Mouse (Mus musculus): ENCODE measurements at regions not wholly inside any gene's neighbourhood (a gene's known extent, or its start where the extent isn't known, plus 50 kb on each side); places are given as distances from the start of the nearest gene placed in this dataset.

- Histone ChIP-seq H3K27me3 (ENCODE audit: control insufficient read depth, insufficient read depth, low read length) (no peaks in the 10 kb centered on the region), H3K4me3 (replicated peaks; ENCODE audit: insufficient read depth, low read depth, low read length) (no peak overlapping the region), H3K27ac (ENCODE audit: insufficient read depth, low read length) (no peak overlapping the region), H3K4me1 (ENCODE audit: control insufficient read depth, insufficient read depth, low read length) (no peaks in the 10 kb centered on the region)
- TF ChIP-seq POLR2A (IDR thresholded peaks at IDR 0.05; ENCODE audit: borderline replicate concordance, insufficient read depth, low read length): no peak
- TF ChIP-seq CTCF (IDR thresholded peaks at IDR 0.05; ENCODE audit: borderline replicate concordance, insufficient read depth, low read depth, low read length): no peak; the same call in 1 of the 2 replicates
- peak; percentile 31 to 46 for DNase-seq
- 56% methylated on average over 1 of the region's 1 CpGs for WGBS
Observed at GRCm38 (mm10) chr1:35726596-35726995, 341.6 kb upstream of the Hs6st1 start.

- 95% methylated on average over 8 of the region's 8 CpGs for WGBS
- TF ChIP-seq CTCF (IDR thresholded peaks at IDR 0.05; ENCODE audit: borderline replicate concordance, insufficient read depth, low read depth, low read length): no peak
- TF ChIP-seq POLR2A (IDR thresholded peaks at IDR 0.05; ENCODE audit: borderline replicate concordance, insufficient read depth, low read length): no peak
- no peak for DNase-seq
- no peak overlapping the region for H3K27ac ChIP-seq (ENCODE audit: insufficient read depth, low read length)
- H3K27me3 ChIP-seq (ENCODE audit: control insufficient read depth, insufficient read depth, low read length): no peaks in the 10 kb centered on the region
- H3K4me1 ChIP-seq (ENCODE audit: control insufficient read depth, insufficient read depth, low read length): no peaks in the 10 kb centered on the region
- no peak overlapping the region for H3K4me3 ChIP-seq (replicated peaks; ENCODE audit: insufficient read depth, low read depth, low read length)
Observed at GRCm38 (mm10) chr1:35727310-35727990, 340.8 kb upstream of the Hs6st1 start.

DNA sequence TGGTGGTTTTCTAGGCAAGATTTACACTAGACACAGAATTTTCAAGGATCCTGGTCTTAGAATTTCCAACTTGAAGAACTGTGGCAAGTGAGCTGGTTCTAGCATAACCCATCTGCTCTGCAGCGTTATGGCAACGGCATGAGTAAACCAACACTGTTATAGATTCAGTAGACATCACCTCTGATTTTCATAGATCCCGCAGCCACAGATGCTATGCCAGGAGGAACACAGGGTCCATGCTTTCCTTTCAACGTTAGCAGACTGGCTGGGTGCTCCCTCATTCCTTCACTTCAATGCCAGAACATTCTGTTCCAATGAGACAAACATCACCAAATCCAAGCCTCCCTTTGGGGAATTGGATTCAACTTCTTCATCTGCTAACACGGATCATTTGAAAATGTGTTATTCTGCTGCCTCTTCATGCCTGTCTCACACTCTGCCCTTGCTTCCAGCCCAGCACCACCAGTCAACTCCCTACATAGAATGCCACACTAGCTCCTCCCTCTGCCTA is 338.4 kb upstream of the Hs6st1 start:
- H3K4me1 ChIP-seq (ENCODE audit: control insufficient read depth, insufficient read depth, low read length): no peaks in the 10 kb centered on the region
- no peaks in the 10 kb centered on the region for H3K27me3 ChIP-seq (ENCODE audit: control insufficient read depth, insufficient read depth, low read length)
- WGBS: 75% methylated on average over 5 of the region's 5 CpGs
- DNase-seq: no peak
- TF ChIP-seq POLR2A (IDR thresholded peaks at IDR 0.05; ENCODE audit: borderline replicate concordance, insufficient read depth, low read length) (no peak), CTCF (IDR thresholded peaks at IDR 0.05; ENCODE audit: borderline replicate concordance, insufficient read depth, low read depth, low read length) (no peak)
- H3K4me3 ChIP-seq (replicated peaks; ENCODE audit: insufficient read depth, low read depth, low read length): no peak overlapping the region
- no peak overlapping the region for H3K27ac ChIP-seq (ENCODE audit: insufficient read depth, low read length)

DNA sequence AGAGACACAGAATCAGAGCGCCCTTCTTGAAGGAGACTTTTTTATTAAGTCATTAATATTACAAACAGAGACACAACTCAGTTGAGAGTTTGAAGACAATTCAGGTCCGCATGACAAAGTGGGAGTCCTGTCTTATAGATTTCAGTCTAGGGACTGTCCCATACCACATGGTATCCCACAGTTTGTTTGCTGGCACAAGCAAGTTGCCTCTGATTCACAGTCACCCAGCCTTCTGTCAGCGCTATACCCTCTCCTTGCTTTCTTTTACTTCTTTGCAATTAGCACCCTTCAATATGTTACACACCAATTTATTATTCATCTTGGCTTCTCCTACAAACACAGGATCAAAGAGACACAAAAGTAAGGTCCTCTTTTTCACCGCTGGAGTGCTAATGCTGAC is 337.9 kb upstream of the Hs6st1 start:
- DNase-seq: no peak
- no peaks in the 10 kb centered on the region for H3K27me3 ChIP-seq (ENCODE audit: control insufficient read depth, insufficient read depth, low read length)
- 91% methylated on average over 4 of the region's 4 CpGs for WGBS
- TF ChIP-seq POLR2A (IDR thresholded peaks at IDR 0.05; ENCODE audit: borderline replicate concordance, insufficient read depth, low read length) (no peak), CTCF (IDR thresholded peaks at IDR 0.05; ENCODE audit: borderline replicate concordance, insufficient read depth, low read depth, low read length) (no peak)
- no peak overlapping the region for H3K27ac ChIP-seq (ENCODE audit: insufficient read depth, low read length)
- no peaks in the 10 kb centered on the region for H3K4me1 ChIP-seq (ENCODE audit: control insufficient read depth, insufficient read depth, low read length)
- no peak overlapping the region for H3K4me3 ChIP-seq (replicated peaks; ENCODE audit: insufficient read depth, low read depth, low read length)

DNA sequence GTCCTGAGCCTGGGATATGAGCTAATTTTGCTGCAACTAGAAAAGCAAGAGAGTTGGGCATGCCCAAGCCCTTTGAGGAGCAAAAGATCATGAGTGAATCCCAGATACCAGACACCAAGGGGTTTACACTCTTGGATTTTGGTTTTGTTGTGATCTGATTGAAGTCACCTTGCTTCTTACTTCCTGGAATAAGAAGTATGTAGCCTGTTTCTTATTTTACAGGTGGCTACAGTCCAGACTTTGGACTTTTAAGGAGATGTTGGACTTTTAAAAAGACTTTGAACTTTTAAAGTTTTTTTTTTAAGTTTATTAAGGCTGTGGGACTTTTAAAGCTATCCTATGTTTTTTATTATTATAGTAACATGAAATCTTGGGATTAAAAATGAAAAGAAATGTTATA is 332.0 kb upstream of the Hs6st1 start:
- TF ChIP-seq CTCF (IDR thresholded peaks at IDR 0.05; ENCODE audit: borderline replicate concordance, insufficient read depth, low read depth, low read length): no peak
- no peak for TF ChIP-seq POLR2A (IDR thresholded peaks at IDR 0.05; ENCODE audit: borderline replicate concordance, insufficient read depth, low read length)
- Histone ChIP-seq H3K27me3 (ENCODE audit: control insufficient read depth, insufficient read depth, low read length) (no peaks in the 10 kb centered on the region), H3K4me1 (ENCODE audit: control insufficient read depth, insufficient read depth, low read length) (no peaks in the 10 kb centered on the region), H3K4me3 (replicated peaks; ENCODE audit: insufficient read depth, low read depth, low read length) (no peak overlapping the region), H3K27ac (ENCODE audit: insufficient read depth, low read length) (no peak overlapping the region)
- DNase-seq: no peak

DNA sequence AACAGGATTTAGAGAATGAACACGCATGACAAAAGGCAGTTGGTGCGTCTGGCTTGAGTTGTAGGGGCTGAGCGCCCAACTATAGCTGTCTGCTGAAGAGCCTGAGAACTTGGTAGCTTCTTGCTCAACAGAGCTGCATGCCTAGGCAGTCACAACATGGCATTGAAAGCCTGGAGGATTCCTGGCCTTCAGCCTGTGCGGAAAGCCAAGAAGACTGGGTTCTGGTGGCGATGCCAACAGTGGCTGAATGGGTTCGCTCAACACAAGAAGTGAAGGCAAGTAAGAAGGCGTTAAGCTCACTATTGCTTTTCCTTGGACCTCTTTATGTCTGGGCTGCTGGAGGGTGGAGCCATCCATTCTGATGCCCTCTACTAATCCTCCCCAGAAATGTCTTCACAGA is 318.6 kb upstream of the Hs6st1 start:
- no peaks in the 10 kb centered on the region for H3K27me3 ChIP-seq (ENCODE audit: control insufficient read depth, insufficient read depth, low read length)
- peak in 1 of 2 experiments; percentile 26 for DNase-seq
- H3K4me1 ChIP-seq (ENCODE audit: control insufficient read depth, insufficient read depth, low read length): no peaks in the 10 kb centered on the region
- H3K27ac ChIP-seq (ENCODE audit: insufficient read depth, low read length): no peak overlapping the region
- H3K4me3 ChIP-seq (replicated peaks; ENCODE audit: insufficient read depth, low read depth, low read length): no peak overlapping the region
- TF ChIP-seq CTCF (IDR thresholded peaks at IDR 0.05; ENCODE audit: borderline replicate concordance, insufficient read depth, low read depth, low read length) (no peak), POLR2A (IDR thresholded peaks at IDR 0.05; ENCODE audit: borderline replicate concordance, insufficient read depth, low read length) (no peak)
- WGBS: 62% methylated on average over 7 of the region's 7 CpGs

DNA sequence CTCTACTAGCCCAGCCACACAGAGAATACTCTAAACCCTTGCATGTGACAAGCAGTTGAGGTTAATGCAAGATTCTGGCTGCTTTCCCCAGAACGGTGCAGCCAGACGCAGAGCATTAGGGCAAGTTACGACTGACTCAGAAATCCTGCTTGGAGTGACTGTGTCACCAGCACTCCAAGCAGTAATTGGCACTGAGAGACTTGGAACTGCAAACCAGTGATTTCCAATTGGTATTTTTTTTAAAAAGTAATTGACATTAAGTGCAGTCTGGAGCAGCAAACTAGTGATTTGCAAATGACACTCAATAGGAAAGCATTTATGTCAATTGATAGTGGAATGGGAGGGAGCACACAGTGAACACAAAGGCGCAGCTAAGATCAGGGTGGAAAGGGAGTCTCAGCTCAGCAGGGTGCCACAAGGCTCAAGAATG is 318.1 kb upstream of the Hs6st1 start:
- H3K27ac ChIP-seq (ENCODE audit: insufficient read depth, low read length): no peak overlapping the region
- no peaks in the 10 kb centered on the region for H3K4me1 ChIP-seq (ENCODE audit: control insufficient read depth, insufficient read depth, low read length)
- WGBS: 50% methylated on average over 4 of the region's 4 CpGs
- no peak overlapping the region for H3K4me3 ChIP-seq (replicated peaks; ENCODE audit: insufficient read depth, low read depth, low read length)
- TF ChIP-seq CTCF (IDR thresholded peaks at IDR 0.05; ENCODE audit: borderline replicate concordance, insufficient read depth, low read depth, low read length) (no peak), POLR2A (IDR thresholded peaks at IDR 0.05; ENCODE audit: borderline replicate concordance, insufficient read depth, low read length) (no peak)
- H3K27me3 ChIP-seq (ENCODE audit: control insufficient read depth, insufficient read depth, low read length): no peaks in the 10 kb centered on the region
- no peak for DNase-seq

DNA sequence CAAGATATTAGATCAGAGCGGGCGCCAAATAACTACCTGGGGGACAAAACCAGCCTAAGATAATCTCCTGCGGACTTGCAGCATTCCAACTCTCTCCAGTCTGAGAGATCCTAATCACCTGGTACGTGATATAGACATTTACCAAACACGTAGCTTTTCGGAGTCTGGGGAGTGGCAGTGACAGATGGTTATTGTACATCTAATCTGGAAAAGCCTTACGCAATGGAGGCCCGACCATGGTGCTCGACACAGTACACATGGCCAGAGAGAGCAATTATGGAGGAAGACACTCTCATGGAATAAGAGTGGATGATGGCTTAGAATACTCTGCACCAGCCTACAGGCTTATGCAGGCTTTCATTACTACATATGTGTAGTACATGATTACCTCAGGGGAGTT is 315.6 kb upstream of the Hs6st1 start:
- H3K27me3 ChIP-seq (ENCODE audit: control insufficient read depth, insufficient read depth, low read length): no peaks in the 10 kb centered on the region
- WGBS: 91% methylated on average over 9 of the region's 9 CpGs

More for the DNA sequence above, 315.6 kb upstream of the Hs6st1 start:
- no peak for DNase-seq
- no peak overlapping the region for H3K27ac ChIP-seq (ENCODE audit: insufficient read depth, low read length)
- no peak overlapping the region for H3K4me3 ChIP-seq (replicated peaks; ENCODE audit: insufficient read depth, low read depth, low read length)
- no peak for TF ChIP-seq POLR2A (IDR thresholded peaks at IDR 0.05; ENCODE audit: borderline replicate concordance, insufficient read depth, low read length)
- TF ChIP-seq CTCF (IDR thresholded peaks at IDR 0.05; ENCODE audit: borderline replicate concordance, insufficient read depth, low read depth, low read length): no peak
- no peaks in the 10 kb centered on the region for H3K4me1 ChIP-seq (ENCODE audit: control insufficient read depth, insufficient read depth, low read length)
